Mouse (Mus musculus) megakaryocyte, embryonic 14.5 days (primary cell): Measurements from ENCODE around the gene Nsd1.

Experiments
- FLI1 ChIP-seq: IDR thresholded peaks from 2 replicates; pipeline ENCODE4 v1.6.1; 2012; ENCODE audit warnings: low read length, inconsistent platforms, mixed read lengths
- GATA1 ChIP-seq: IDR thresholded peaks from 3 replicates; pipeline ENCODE4 v1.6.1; 2012; ENCODE audit warnings: mixed read lengths, low read length, inconsistent platforms, borderline replicate concordance

DNA sequence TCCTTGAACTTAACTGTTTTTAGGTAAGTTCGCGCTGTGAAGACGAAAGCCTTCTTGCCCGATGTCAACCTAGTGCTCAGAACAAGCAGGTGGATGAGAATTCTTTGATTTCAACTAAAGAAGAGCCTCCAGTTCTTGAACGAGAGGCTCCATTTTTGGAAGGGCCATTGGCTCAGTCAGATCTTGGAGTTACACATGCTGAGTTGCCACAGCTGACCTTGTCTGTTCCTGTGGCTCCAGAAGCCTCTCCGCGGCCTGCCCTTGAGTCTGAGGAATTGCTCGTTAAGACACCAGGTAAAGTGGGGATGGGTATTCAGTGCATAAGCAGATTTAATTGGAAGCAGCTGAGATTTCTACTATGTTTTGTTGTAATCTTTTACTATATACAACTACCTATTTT, 51.9 kb downstream of the Nsd1 start:
- TF ChIP-seq FLI1, result no peak
- no peak for TF ChIP-seq GATA1
